Mouse (Mus musculus): ENCODE measurements around the gene Rdh1.
"Not testable (repeated sequence)": the region's sequence is repeated elsewhere in the genome, so short reads cannot be mapped to it uniquely, and the experiment has no call there.

Gene Rdh1

DNA sequence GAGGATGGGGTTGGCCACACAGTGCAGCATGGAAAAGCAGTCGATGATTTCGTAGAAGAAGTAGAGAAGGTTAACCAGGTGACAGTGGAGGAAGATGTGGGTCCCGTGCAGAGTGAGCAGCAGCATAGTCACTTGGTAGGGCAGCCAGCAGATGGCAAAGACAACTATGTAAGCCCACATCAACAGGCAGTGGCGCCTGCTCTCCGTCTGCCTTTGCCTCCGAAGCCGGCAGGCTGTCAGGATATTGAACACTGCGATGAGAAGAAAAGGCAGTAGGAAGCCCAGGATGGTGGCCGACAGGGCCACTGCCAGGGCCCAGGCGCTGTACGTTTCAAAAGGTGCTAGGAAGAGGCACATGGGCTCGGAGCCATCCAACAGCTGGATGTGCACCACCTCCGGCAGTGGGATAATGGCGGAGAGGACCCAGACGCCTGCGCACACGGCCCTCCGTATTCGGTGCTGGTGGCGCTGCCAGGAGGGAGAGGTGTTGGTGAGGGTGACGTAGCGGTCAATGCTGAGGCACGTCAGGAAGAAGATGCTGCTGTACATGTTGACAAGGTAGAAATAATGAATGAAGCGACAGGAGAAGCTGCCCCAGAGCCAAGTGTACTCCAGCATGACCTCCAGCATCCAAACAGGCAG lies 9.3 kb upstream of the Rdh1 start:
- DNase-seq: no peak

DNA sequence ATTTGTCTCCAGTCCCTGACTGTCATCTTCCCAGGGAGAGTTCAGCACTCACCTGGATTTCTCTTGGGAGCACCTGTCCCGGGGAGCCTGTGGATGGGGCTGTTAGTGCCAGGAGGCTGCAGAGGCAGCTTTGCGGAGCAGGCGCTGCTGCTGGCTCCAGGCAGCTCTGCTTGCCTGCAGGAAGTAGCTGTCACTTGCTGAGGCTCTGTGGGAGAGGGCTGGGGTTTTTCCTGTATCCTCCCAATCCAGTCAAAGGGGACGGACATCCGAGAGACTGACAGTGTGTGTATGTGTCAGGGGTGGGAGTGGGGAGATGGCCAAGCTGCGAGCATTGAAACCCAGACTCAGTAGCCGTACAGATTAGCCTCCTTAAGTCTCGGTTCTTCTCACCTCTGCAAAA lies 8.0 kb upstream of the Rdh1 start, which contains the start of gene Gpr182:
Gpr182 (minus strand) TSS at position 185 of the 400 bp plus-strand sequence.
- DNase-seq: no peak

- no peak for DNase-seq
Measured at GRCm38 (mm10) chr10:127754566-127755166, 4.9 kb upstream of the Rdh1 start.

- DNase-seq: no peak
Measured at GRCm38 (mm10) chr10:127755246-127755645, 4.3 kb upstream of the Rdh1 start.

- no peak for DNase-seq
Measured at GRCm38 (mm10) chr10:127755770-127756468, 3.6 kb upstream of the Rdh1 start.

DNA sequence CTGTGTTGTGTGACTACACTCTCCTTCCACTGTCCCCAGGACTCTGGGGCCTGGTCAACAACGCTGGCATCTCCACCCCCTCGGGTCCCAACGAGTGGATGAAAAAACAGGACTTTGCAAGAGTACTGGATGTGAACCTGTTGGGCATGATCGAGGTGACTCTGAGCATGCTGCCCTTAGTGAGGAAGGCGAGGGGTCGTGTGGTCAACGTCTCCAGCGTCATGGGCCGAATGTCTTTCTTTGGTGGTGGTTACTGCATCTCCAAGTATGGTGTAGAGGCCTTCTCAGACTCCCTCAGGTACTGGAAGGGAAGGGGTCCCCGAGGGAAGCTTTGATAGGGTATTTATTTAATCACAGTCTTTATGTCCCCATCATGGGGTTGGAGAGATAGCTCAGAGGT lies 3.4 kb downstream of the Rdh1 start:
- not testable (repeated sequence) for DNase-seq

GRCm38 (mm10) chr10:127763914-127764680 lies 4.6 kb downstream of the Rdh1 start:
- no peak for DNase-seq

- DNase-seq: no peak
Measured at GRCm38 (mm10) chr10:127766564-127766963, 7.0 kb downstream of the Rdh1 start.

- no peak for DNase-seq
Measured at GRCm38 (mm10) chr10:127776011-127776410, 16.5 kb downstream of the Rdh1 start, which contains the start of gene Rdh9. Gene Rdh9, plus strand, starts transcription at chr10:127776386.

GRCm38 (mm10) chr10:127782321-127782720 lies 22.8 kb downstream of the Rdh1 start:
- not testable (repeated sequence) for DNase-seq

DNA sequence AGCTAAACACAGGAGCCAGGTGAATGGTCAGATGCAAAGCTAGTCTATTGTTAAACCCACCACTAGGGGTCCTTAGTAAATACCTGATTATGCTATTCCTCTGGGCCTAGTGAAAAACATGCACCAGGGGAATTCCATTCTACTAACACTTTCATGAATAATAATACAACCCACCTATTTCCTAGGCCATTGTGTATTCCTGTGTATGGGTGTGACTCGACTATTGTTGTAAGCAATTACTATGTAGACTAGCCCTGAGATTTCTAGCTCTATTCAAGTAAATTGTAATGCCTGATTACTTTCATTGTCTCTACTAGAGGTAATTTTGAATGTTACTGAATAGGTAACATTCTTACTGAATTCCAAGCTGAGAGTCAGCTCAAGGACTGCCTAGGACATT lies 25.9 kb downstream of the Rdh1 start:
- DNase-seq: not testable (repeated sequence)

DNA sequence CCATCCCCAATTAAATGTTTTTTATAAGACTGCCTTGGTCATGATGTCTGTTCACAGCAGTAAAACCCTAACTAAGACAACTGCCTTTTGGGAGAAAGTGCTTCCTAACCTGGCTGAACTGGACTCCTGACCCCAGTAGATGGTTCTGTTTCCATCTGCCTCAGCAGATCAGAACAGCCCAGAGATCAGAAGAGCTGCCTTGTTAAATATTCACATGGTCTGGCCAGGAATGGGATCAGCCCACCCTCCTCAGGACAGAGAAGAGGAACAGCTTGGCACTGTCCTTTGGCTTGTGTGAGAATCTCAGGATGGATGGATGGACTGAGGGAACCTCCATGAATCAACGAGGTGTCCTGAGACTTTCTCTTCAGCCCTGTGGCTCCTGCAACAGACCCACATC lies 39.8 kb downstream of the Rdh1 start:
- no peak for DNase-seq

DNA sequence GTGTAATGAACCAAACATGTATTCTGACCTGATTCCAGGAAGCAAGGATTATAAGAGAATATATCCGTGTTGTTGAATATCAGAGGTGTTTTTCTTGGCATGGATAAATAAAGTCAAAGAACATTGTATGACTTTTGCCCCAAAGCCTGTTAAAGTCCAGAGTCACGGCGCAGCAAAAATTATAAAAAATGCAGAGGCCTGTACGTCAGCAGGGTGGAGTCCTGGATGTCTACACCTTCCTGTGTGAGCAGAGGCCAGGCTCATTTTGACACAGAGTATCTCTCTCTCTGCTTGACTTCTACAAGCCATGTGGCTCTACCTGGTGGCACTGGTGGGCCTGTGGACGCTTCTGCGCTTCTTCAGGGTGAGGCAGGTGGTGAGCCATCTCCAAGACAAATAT lies 41.4 kb downstream of the Rdh1 start, which contains the start of gene Rdh16:
Rdh16 (plus strand) TSS at position 262 of the 400 bp plus-strand sequence.
- no peak for DNase-seq

DNA sequence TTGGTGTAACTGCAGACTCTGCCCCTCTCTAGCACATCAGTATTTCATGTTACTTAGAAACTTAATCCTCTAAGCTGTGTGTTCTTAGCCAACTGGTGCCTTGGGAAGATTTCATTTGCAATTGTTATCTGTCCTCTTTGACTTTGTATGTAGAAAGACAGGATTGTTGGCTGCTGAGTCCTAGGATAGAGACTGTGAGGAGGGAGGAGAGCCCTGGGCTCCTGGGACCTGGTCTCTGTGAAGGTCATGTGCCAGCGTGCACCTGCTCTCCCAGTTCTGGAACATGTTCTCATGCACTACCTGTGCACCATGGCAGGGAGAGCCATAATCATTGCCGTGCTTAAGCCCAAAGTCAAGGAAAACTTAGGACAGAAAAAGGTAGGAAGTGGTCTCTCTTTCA lies 42.1 kb downstream of the Rdh1 start:
- no peak for DNase-seq

DNA sequence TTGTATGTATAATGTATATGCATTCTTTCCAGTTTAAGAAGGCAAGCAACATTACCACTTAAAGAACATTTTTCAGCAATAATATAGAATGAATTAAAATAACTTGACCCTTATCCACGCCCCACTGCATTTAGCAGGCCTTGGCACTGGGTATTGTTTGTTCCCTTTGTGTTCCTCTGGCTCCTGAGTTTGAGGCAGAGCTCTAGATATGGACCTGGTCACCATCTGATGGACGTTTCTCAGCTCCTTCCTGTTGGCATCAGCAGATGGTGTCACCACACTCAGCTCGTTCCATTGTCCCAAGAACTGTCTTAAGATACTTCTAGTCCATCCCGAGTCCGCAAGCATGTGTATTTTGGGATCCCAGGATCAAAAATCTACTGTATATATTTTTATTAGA lies 42.7 kb downstream of the Rdh1 start:
- no peak for DNase-seq

DNA sequence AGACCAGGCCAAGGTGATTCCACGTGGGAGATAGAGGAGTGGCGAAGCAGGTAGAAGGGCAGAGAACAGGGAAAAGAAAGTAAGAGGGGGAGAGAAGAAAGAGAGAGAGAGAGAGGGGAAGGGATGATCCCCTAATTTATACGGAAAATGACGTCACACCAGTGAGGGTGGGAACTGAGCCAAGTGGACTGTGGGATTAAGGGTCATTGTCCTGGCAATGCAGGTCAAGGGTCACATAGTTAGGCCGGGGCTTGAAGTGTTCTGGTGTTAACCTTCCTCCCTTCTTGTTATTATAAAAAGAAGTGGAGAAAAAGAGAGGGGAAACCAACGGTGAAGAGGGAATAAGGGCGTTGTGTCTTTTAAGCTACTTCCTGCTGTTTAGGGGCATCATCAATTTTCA lies 44.9 kb downstream of the Rdh1 start:
- no peak for DNase-seq

GRCm38 (mm10) chr10:127815888-127816287 lies 56.4 kb downstream of the Rdh1 start:
- DNase-seq: no peak

DNA sequence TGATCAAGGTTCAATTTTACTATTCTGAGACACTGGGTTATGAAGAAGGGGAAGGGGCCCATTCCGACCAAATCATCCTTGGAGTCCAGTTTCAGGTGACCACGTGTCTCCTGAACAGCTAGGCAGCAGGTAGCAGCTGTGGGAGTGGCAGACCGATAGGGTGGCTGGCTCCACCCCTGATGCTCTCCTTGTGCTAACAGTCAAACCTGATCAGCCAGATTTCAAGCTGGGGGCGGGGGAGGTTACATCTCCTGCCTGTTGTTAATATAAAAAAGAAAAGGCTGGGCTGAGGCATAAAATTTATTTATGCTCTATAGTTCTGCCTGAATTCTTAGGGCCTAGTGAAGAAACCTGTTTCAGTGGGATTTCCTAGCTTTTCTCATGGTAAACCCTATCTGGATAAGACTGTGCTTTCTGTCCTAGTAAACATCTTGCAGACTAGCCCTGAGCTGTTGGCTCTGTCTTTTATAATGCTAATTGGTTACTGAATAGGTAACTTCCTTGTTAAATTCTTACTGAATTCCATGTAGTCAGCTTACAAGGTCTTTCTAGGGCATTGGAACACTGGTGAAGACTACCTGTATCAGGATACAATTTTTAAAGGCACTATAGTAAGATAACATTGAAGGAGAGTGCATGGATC lies 57.9 kb downstream of the Rdh1 start:
- not testable (repeated sequence) for DNase-seq
